8 mouse cellular contexts compared by ENCODE assay signal in genomic region chr9:21545916-21546788, GRCm38 (mm10). TPM values are rescaled to one million over a fixed set of nuclear protein-coding genes. Genes with fewer than 3 reads are reported as not detected.
DNase-seq lines count a peak whose midpoint lies in the region; ATAC-seq and TF ChIP-seq lines count a peak whose summit lies in the region.

No protein-coding gene starts in this region.

- peak overlapping the region; percentile 31 for H3K27ac ChIP-seq in ES-Bruce4 (ENCODE audit: insufficient read depth, low read length)
- H3K27ac ChIP-seq in forebrain, embryonic 13.5 days = peak overlapping the region; percentile 98
- H3K27ac ChIP-seq in liver, postnatal 0 days (ENCODE audit: low read depth) = peak overlapping the region; percentile 80
- peak overlapping the region; percentile 96 for H3K27ac ChIP-seq in neural tube, embryonic 14.5 days (ENCODE audit: low read depth, low read length)

- peaks cover 4% of the 10 kb centered on the region; the same call in 1 of the 2 replicates for H3K36me3 ChIP-seq in ES-Bruce4 (ENCODE audit: control insufficient read depth, insufficient read depth, low read length, poor library complexity, severe bottlenecking)
- peaks cover 17% of the 10 kb centered on the region for H3K36me3 ChIP-seq in forebrain, embryonic 13.5 days (ENCODE audit: poor library complexity, severe bottlenecking)
- H3K36me3 ChIP-seq in liver, postnatal 0 days (replicated peaks; ENCODE audit: insufficient read depth, low read length) = peaks cover 10% of the 10 kb centered on the region
- H3K36me3 ChIP-seq in neural tube, embryonic 14.5 days (ENCODE audit: control insufficient read depth, insufficient read depth, low read length) = peaks cover 7% of the 10 kb centered on the region; the same call in 1 of the 2 replicates

- TF ChIP-seq POLR2A in ES-Bruce4 (IDR thresholded peaks at IDR 0.05; ENCODE audit: insufficient read depth, low read length) = peak; percentile 46

- no peaks in the 10 kb centered on the region for H3K4me1 ChIP-seq in ES-Bruce4 (ENCODE audit: control insufficient read depth, insufficient read depth, low read length)
- peaks cover 28% of the 10 kb centered on the region for H3K4me1 ChIP-seq in forebrain, embryonic 13.5 days
- peaks cover 23% of the 10 kb centered on the region for H3K4me1 ChIP-seq in liver, postnatal 0 days (ENCODE audit: insufficient read depth)
- peaks cover 18% of the 10 kb centered on the region for H3K4me1 ChIP-seq in neural tube, embryonic 14.5 days (ENCODE audit: control insufficient read depth, insufficient read depth, low read length)

- TF ChIP-seq EP300 in ES-Bruce4 (IDR thresholded peaks at IDR 0.05; ENCODE audit: insufficient read depth, low read depth, low read length) = peak; percentile 4; the same call in 1 of the 2 replicates
- TF ChIP-seq EP300 in liver, postnatal 0 days (IDR thresholded peaks at IDR 0.05; ENCODE audit: low read depth) = no peak

- ATAC-seq in cerebellum, adult (ENCODE audit: insufficient number of reproducible peaks, low FRiP score, low TSS enrichment) = peak; percentile 87
- peak; percentile 95 for ATAC-seq in forebrain, embryonic 13.5 days
- peak; percentile 87 for ATAC-seq in liver, postnatal 0 days
- peak; percentile 93 for ATAC-seq in neural tube, embryonic 14.5 days (ENCODE audit: low read depth)

- no peaks in the 10 kb centered on the region for H3K27me3 ChIP-seq in ES-Bruce4 (ENCODE audit: control insufficient read depth, insufficient read depth, low read length, poor library complexity, severe bottlenecking)
- H3K27me3 ChIP-seq in forebrain, embryonic 13.5 days = no peaks in the 10 kb centered on the region
- H3K27me3 ChIP-seq in liver, postnatal 0 days (ENCODE audit: insufficient read depth, low read length) = no peaks in the 10 kb centered on the region
- no peaks in the 10 kb centered on the region for H3K27me3 ChIP-seq in neural tube, embryonic 14.5 days (ENCODE audit: control insufficient read depth, insufficient read depth, low read length)

- H3K9ac ChIP-seq in ES-Bruce4 (ENCODE audit: low read depth, poor library complexity, severe bottlenecking) = peak overlapping the region; percentile 100
- H3K9ac ChIP-seq in forebrain, embryonic 13.5 days = peak overlapping the region; percentile 95
- H3K9ac ChIP-seq in liver, postnatal 0 days (replicated peaks) = peak overlapping the region; percentile 57
- H3K9ac ChIP-seq in neural tube, embryonic 14.5 days (replicated peaks; ENCODE audit: low read depth, low read length) = peak overlapping the region; percentile 95

- DNase-seq in heart, postnatal 10 days = peak; percentile 100
- peak; percentile 89 for DNase-seq in large intestine, adult 2 months (ENCODE audit: low read depth, low spot score)
- DNase-seq in liver, postnatal 0 days = peak; percentile 100
- DNase-seq in testis, postnatal 10 days (ENCODE audit: low spot score) = peak; percentile 100

- peak overlapping the region; percentile 70 for H3K4me2 ChIP-seq in forebrain, embryonic 13.5 days
- peak overlapping the region; percentile 88 for H3K4me2 ChIP-seq in liver, postnatal 0 days (ENCODE audit: low read depth, low read length)
- H3K4me2 ChIP-seq in neural tube, embryonic 14.5 days (ENCODE audit: low read depth, low read length) = peak overlapping the region; percentile 68

- under 1% methylated on average over 64 of the region's 67 CpGs for WGBS in forebrain, embryonic 13.5 days
- 1% methylated on average over 67 of the region's 67 CpGs for WGBS in large intestine, adult 2 months
- WGBS in liver, postnatal 0 days (ENCODE audit: insufficient replicate concordance) = under 1% methylated on average over 63 of the region's 67 CpGs
- WGBS in neural tube, embryonic 14.5 days = under 1% methylated on average over 60 of the region's 67 CpGs

- intact Hi-C loops in heart, postnatal 10 days (cut with DNase I) = loop anchor here (2.0 kb wide), 2 partner anchors 35 to 47 kb away; partner anchors contain the start of genes Timm29, Tmed1 and Yipf2

- no peak for TF ChIP-seq CTCF in ES-Bruce4 (IDR thresholded peaks at IDR 0.05; ENCODE audit: low read depth, low read length)
- peak; percentile 77 for TF ChIP-seq CTCF in liver, postnatal 0 days (IDR thresholded peaks at IDR 0.05; ENCODE audit: low read depth)

- no peaks in the 10 kb centered on the region for H3K9me3 ChIP-seq in ES-Bruce4 (replicated peaks; ENCODE audit: control insufficient read depth, insufficient read depth, low read length, poor library complexity, severe bottlenecking)
- no peaks in the 10 kb centered on the region for H3K9me3 ChIP-seq in forebrain, embryonic 13.5 days (replicated peaks)
- no peaks in the 10 kb centered on the region for H3K9me3 ChIP-seq in liver, postnatal 0 days (ENCODE audit: low read length)
- H3K9me3 ChIP-seq in neural tube, embryonic 14.5 days (ENCODE audit: control insufficient read depth, low read length) = no peaks in the 10 kb centered on the region

- H3K4me3 ChIP-seq in ES-Bruce4 (ENCODE audit: low read depth, low read length) = peak overlapping the region; percentile 64
- H3K4me3 ChIP-seq in forebrain, embryonic 13.5 days = peak overlapping the region; percentile 76
- H3K4me3 ChIP-seq in liver, postnatal 0 days (ENCODE audit: low read depth, low read length) = peak overlapping the region; percentile 65
- H3K4me3 ChIP-seq in neural tube, embryonic 14.5 days (ENCODE audit: low read depth, low read length) = peak overlapping the region; percentile 74

RNA-seq across cellular contexts. Expression of gene Carm1, which starts 0.5 kb away (rescaled TPM):
- 112 and 122 TPM in 2 replicates for polyA plus RNA-seq in ES-Bruce4 (2011; ENCODE audit: insufficient read depth, insufficient read length, low read depth, missing spikeins)
- 28.5 and 29.9 TPM in 2 replicates for polyA plus RNA-seq in forebrain, embryonic 13.5 days (2015; fragmentation: Nextera tagmentation; extraction: Ambion mirVana)
- total RNA-seq in heart, postnatal 10 days (2021) = 10 to 100 TPM; 65.9 to 66.1 TPM
- 36.2 and 50.3 TPM in 2 replicates for polyA plus RNA-seq in large intestine, adult 2 months (2012; rRNA removed)
- 8.6 TPM in 2 replicates for polyA plus RNA-seq in liver, postnatal 0 days (2015; fragmentation: Nextera tagmentation; extraction: Ambion mirVana)
- polyA plus RNA-seq in neural tube, embryonic 14.5 days (2014; fragmentation: Nextera tagmentation; extraction: Ambion mirVana) = 30.1 and 36.4 TPM in 2 replicates

RNA-seq across cellular contexts. Expression of gene AB124611, which starts 20.2 kb away (rescaled TPM):
- polyA plus RNA-seq in ES-Bruce4 (2011; ENCODE audit: insufficient read depth, insufficient read length, low read depth, missing spikeins) = not detected in 2 replicates
- 5.3 and 5.4 TPM in 2 replicates for polyA plus RNA-seq in forebrain, embryonic 13.5 days (2015; fragmentation: Nextera tagmentation; extraction: Ambion mirVana)
- total RNA-seq in heart, postnatal 10 days (2021) = 1 to 10 TPM; 1.1 to 1.5 TPM
- 1.7 and 3.0 TPM in 2 replicates for polyA plus RNA-seq in large intestine, adult 2 months (2012; rRNA removed)
- polyA plus RNA-seq in liver, postnatal 0 days (2015; fragmentation: Nextera tagmentation; extraction: Ambion mirVana) = 13.6 and 14.2 TPM in 2 replicates
- polyA plus RNA-seq in neural tube, embryonic 14.5 days (2014; fragmentation: Nextera tagmentation; extraction: Ambion mirVana) = 2.5 and 3.0 TPM in 2 replicates

RNA-seq across cellular contexts. Expression of gene Tmed1, which starts 36.1 kb away (rescaled TPM):
- 28.0 and 29.2 TPM in 2 replicates for polyA plus RNA-seq in ES-Bruce4 (2011; ENCODE audit: insufficient read depth, insufficient read length, low read depth, missing spikeins)
- polyA plus RNA-seq in forebrain, embryonic 13.5 days (2015; fragmentation: Nextera tagmentation; extraction: Ambion mirVana) = 59.2 and 69.3 TPM in 2 replicates
- 10 to 100 TPM; 44.8 to 46.7 TPM for total RNA-seq in heart, postnatal 10 days (2021)
- 11.6 and 15.5 TPM in 2 replicates for polyA plus RNA-seq in large intestine, adult 2 months (2012; rRNA removed)
- polyA plus RNA-seq in liver, postnatal 0 days (2015; fragmentation: Nextera tagmentation; extraction: Ambion mirVana) = 34.6 and 38.0 TPM in 2 replicates
- 42.2 and 45.7 TPM in 2 replicates for polyA plus RNA-seq in neural tube, embryonic 14.5 days (2014; fragmentation: Nextera tagmentation; extraction: Ambion mirVana)

RNA-seq across cellular contexts. Expression of gene Timm29, which starts 46.4 kb away (rescaled TPM):
- 18.1 and 19.2 TPM in 2 replicates for polyA plus RNA-seq in ES-Bruce4 (2011; ENCODE audit: insufficient read depth, insufficient read length, low read depth, missing spikeins)
- polyA plus RNA-seq in forebrain, embryonic 13.5 days (2015; fragmentation: Nextera tagmentation; extraction: Ambion mirVana) = 44.3 and 46.7 TPM in 2 replicates
- 10 to 100 TPM; 45.7 to 45.8 TPM for total RNA-seq in heart, postnatal 10 days (2021)
- 15.2 and 18.0 TPM in 2 replicates for polyA plus RNA-seq in large intestine, adult 2 months (2012; rRNA removed)
- 12.5 and 13.0 TPM in 2 replicates for polyA plus RNA-seq in liver, postnatal 0 days (2015; fragmentation: Nextera tagmentation; extraction: Ambion mirVana)
- 73.0 and 77.5 TPM in 2 replicates for polyA plus RNA-seq in neural tube, embryonic 14.5 days (2014; fragmentation: Nextera tagmentation; extraction: Ambion mirVana)

RNA-seq across cellular contexts. Expression of gene Yipf2, which starts 46.5 kb away (rescaled TPM):
- polyA plus RNA-seq in ES-Bruce4 (2011; ENCODE audit: insufficient read depth, insufficient read length, low read depth, missing spikeins) = 17.4 and 18.9 TPM in 2 replicates
- polyA plus RNA-seq in forebrain, embryonic 13.5 days (2015; fragmentation: Nextera tagmentation; extraction: Ambion mirVana) = 20.6 and 23.0 TPM in 2 replicates
- 1 to 10 TPM; 6.8 to 7.9 TPM for total RNA-seq in heart, postnatal 10 days (2021)
- polyA plus RNA-seq in large intestine, adult 2 months (2012; rRNA removed) = 31.1 and 38.2 TPM in 2 replicates
- polyA plus RNA-seq in liver, postnatal 0 days (2015; fragmentation: Nextera tagmentation; extraction: Ambion mirVana) = 7.8 and 8.5 TPM in 2 replicates
- 20.3 and 21.8 TPM in 2 replicates for polyA plus RNA-seq in neural tube, embryonic 14.5 days (2014; fragmentation: Nextera tagmentation; extraction: Ambion mirVana)

Comparison
In these comparisons a context has a peak if more than half of its experiments do, and no peak if none do; other contexts are left out.
1. Peak in every context shown above with its lines: DNase-seq, ATAC-seq, H3K4me3 ChIP-seq and H3K27ac ChIP-seq.
2. H3K27ac ChIP-seq: peak in every context shown above with its lines; median percentile 98 in forebrain, embryonic 13.5 days; 96 in neural tube, embryonic 14.5 days; 80 in liver, postnatal 0 days; 31 in ES-Bruce4.